Mouse (Mus musculus) small intestine, adult 2 months (tissue): Measurements from ENCODE around the gene Trpt1.

Experiments used
- CTCF ChIP-seq: fragments of 200-500 bp; IDR thresholded peaks from 2 replicates; pipeline ENCODE4 v1.5.1; 2012; ENCODE audit warnings: low read depth, mild to moderate bottlenecking, control low read depth, inconsistent platforms, low read length, moderate library complexity, mixed read lengths; ENCODE audit not compliant: insufficient replicate concordance, insufficient read length; ENCODE audit errors: extremely low read depth
- POLR2A ChIP-seq: fragments of 200-500 bp; IDR thresholded peaks from 2 replicates; pipeline ENCODE4 v1.6.1; 2012; ENCODE audit warnings: low read depth, mild to moderate bottlenecking, control low read depth, inconsistent platforms, low read length, moderate library complexity

- no peak for TF ChIP-seq POLR2A
- TF ChIP-seq CTCF, result no peak
Observed at GRCm38 (mm10) chr19:7029531-7029930, 33.6 kb downstream of the Trpt1 start.
